Mouse (Mus musculus): ENCODE results near the gene Pik3cb. TPM values are rescaled to one million over a fixed set of nuclear protein-coding genes. Genes with fewer than 3 reads are reported as not detected.

The Pik3cb gene
- polyA plus RNA-seq, 1 experiment from 2014 or later, result 2.9 TPM

- 87% methylated on average over 5 of the region's 5 CpGs for WGBS
- Histone ChIP-seq H3K4me2 (no peak overlapping the region), H3K36me3 (ENCODE audit: control insufficient read depth, insufficient read depth, low read length) (no peaks in the 10 kb centered on the region), H3K9ac (ENCODE audit: low read depth, low read length) (no peak overlapping the region), H3K27me3 (replicated peaks; ENCODE audit: control insufficient read depth, insufficient read depth, low read length) (no peaks in the 10 kb centered on the region), H3K4me3 (ENCODE audit: low read depth, low read length) (no peak overlapping the region), H3K4me1 (replicated peaks; ENCODE audit: control insufficient read depth, insufficient read depth, low read length) (no peaks in the 10 kb centered on the region), H3K9me3 (ENCODE audit: control insufficient read depth, low read length) (no peaks in the 10 kb centered on the region), H3K27ac (ENCODE audit: low read depth, low read length) (no peak overlapping the region)
- ATAC-seq (replicated peaks; ENCODE audit: low FRiP score) (no peak), DNase-seq (ENCODE audit: low spot score) (no peak)
Observed at GRCm38 (mm10) chr9:99081718-99082117, 58.7 kb downstream of the Pik3cb start.

DNA sequence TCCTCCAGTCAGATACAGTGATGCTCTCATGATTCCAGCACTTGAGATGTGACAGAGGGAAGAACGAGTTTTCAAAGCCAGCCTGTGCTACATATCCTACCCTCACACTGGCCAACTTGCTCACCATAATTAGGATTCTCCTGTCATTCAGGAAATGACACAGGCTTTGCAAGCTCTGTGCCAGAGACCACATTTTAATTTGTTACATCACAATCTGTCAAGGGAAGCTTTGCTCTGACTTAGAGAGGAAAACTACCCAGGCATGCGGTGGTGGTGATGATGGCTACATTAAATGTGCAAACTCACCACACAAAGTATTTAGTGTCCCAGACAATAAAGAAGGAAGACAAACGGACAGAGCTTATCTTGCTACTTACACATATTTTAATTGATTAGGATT lies 59.1 kb downstream of the Pik3cb start:
- DNase-seq (ENCODE audit: low spot score) (no peak), ATAC-seq (replicated peaks; ENCODE audit: low FRiP score) (no peak)
- Histone ChIP-seq H3K27me3 (replicated peaks; ENCODE audit: control insufficient read depth, insufficient read depth, low read length) (no peaks in the 10 kb centered on the region), H3K4me3 (ENCODE audit: low read depth, low read length) (no peak overlapping the region), H3K4me1 (replicated peaks; ENCODE audit: control insufficient read depth, insufficient read depth, low read length) (no peaks in the 10 kb centered on the region), H3K4me2 (no peak overlapping the region), H3K9me3 (ENCODE audit: control insufficient read depth, low read length) (no peaks in the 10 kb centered on the region), H3K36me3 (ENCODE audit: control insufficient read depth, insufficient read depth, low read length) (no peaks in the 10 kb centered on the region), H3K27ac (ENCODE audit: low read depth, low read length) (no peak overlapping the region), H3K9ac (ENCODE audit: low read depth, low read length) (no peak overlapping the region)
- 70% methylated on average over 3 of the region's 3 CpGs for WGBS

DNA sequence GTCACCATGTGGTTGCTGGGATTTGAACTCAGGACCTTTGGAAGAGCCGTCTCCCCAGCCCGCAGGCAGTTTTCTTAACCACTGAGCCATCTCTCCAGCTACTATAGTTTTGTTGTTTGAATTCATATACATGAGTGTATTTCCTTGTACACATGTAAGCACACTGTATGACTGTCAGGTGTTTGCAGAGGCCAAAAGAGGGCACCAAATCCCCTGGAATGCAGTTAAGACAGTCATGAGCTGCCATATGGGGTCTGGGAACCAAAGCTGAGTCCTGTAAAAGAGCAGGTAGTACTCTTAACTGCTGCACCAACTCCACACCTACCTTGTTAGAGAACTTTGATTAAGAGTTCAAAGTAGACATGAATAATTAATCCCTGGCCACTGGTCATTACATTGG lies 59.8 kb downstream of the Pik3cb start:
- DNase-seq (ENCODE audit: low spot score) (no peak), ATAC-seq (replicated peaks; ENCODE audit: low FRiP score) (no peak; the same call in 1 of the 2 replicates)
- H3K4me3 ChIP-seq (ENCODE audit: low read depth, low read length), result no peak overlapping the region
- H3K27ac ChIP-seq (ENCODE audit: low read depth, low read length), result no peak overlapping the region
- no peak overlapping the region for H3K9ac ChIP-seq (ENCODE audit: low read depth, low read length)
- H3K4me2 ChIP-seq, result no peak overlapping the region
- H3K9me3 ChIP-seq (ENCODE audit: control insufficient read depth, low read length), result no peaks in the 10 kb centered on the region
- no peaks in the 10 kb centered on the region for H3K4me1 ChIP-seq (replicated peaks; ENCODE audit: control insufficient read depth, insufficient read depth, low read length)
- WGBS, result 89% methylated on average over 2 of the region's 2 CpGs
- H3K36me3 ChIP-seq (ENCODE audit: control insufficient read depth, insufficient read depth, low read length), result no peaks in the 10 kb centered on the region
- no peaks in the 10 kb centered on the region for H3K27me3 ChIP-seq (replicated peaks; ENCODE audit: control insufficient read depth, insufficient read depth, low read length)

GRCm38 (mm10) chr9:99074462-99074861 lies 66.0 kb downstream of the Pik3cb start:
- ATAC-seq (replicated peaks; ENCODE audit: low FRiP score) (no peak), DNase-seq (ENCODE audit: low spot score) (no peak)
- no peak overlapping the region for H3K4me2 ChIP-seq
- no peak overlapping the region for H3K27ac ChIP-seq (ENCODE audit: low read depth, low read length)
- H3K9me3 ChIP-seq (ENCODE audit: control insufficient read depth, low read length), result no peaks in the 10 kb centered on the region
- no peaks in the 10 kb centered on the region for H3K4me1 ChIP-seq (replicated peaks; ENCODE audit: control insufficient read depth, insufficient read depth, low read length)
- 45% methylated on average over 2 of the region's 2 CpGs for WGBS
- no peak overlapping the region for H3K4me3 ChIP-seq (ENCODE audit: low read depth, low read length)
- no peaks in the 10 kb centered on the region for H3K27me3 ChIP-seq (replicated peaks; ENCODE audit: control insufficient read depth, insufficient read depth, low read length)
- 0 out of 2 replicates have a peak, but pooled peaks cover 2% of the 10 kb centered on the region for H3K36me3 ChIP-seq (ENCODE audit: control insufficient read depth, insufficient read depth, low read length)
- H3K9ac ChIP-seq (ENCODE audit: low read depth, low read length), result no peak overlapping the region

DNA sequence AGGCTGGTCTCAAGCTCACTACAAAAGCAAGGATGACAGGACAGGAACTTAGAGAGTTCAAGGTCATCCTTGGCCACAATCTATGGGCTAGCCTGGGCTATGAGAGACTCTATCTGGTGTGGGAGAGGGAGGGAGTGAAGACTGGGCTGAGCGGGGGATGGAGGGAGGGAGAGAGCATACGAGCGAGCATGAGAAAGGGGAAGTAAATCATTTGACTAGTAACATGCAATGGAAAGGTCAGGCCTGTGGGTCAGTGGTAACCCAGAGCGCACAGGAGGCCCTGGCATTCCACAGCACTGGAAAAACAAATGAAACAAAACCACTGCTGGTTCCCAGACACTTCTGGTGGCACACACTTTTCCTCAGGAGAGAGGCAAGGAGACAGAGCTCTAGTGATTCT lies 67.9 kb downstream of the Pik3cb start:
- no peak for ATAC-seq (replicated peaks; ENCODE audit: low FRiP score)
- no peak overlapping the region for H3K4me2 ChIP-seq
- H3K9ac ChIP-seq (ENCODE audit: low read depth, low read length), result no peak overlapping the region
- no peak overlapping the region for H3K4me3 ChIP-seq (ENCODE audit: low read depth, low read length)
- no peaks in the 10 kb centered on the region for H3K4me1 ChIP-seq (replicated peaks; ENCODE audit: control insufficient read depth, insufficient read depth, low read length)
- no peaks in the 10 kb centered on the region for H3K9me3 ChIP-seq (ENCODE audit: control insufficient read depth, low read length)
- H3K27me3 ChIP-seq (replicated peaks; ENCODE audit: control insufficient read depth, insufficient read depth, low read length), result no peaks in the 10 kb centered on the region
- no peak overlapping the region for H3K27ac ChIP-seq (ENCODE audit: low read depth, low read length)
- no peak for DNase-seq (ENCODE audit: low spot score)
- 70% methylated on average over 4 of the region's 4 CpGs for WGBS
- H3K36me3 ChIP-seq (ENCODE audit: control insufficient read depth, insufficient read depth, low read length), result peaks cover 4% of the 10 kb centered on the region; the same call in 1 of the 2 replicates

DNA sequence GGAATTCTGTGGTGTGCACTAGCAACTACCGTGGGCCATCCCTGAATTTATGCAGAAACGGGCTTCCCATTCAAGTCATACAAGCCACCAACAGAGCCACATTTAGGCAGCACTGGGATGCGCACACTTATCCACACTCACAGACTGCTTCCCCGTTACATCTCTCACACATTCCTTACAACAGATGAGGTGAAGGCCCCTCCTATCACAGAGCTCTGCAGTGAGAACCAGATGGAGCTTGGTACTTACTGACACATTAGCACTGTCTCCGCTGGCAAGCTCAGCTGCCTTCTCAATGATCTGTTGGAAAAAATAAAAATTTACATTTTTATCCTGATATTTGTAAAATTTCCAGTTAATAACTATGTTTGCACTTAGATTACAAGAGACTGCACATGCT lies 75.1 kb downstream of the Pik3cb start:
- DNase-seq (ENCODE audit: low spot score) (no peak), ATAC-seq (replicated peaks; ENCODE audit: low FRiP score) (no peak)
- H3K9me3 ChIP-seq (ENCODE audit: control insufficient read depth, low read length), result no peaks in the 10 kb centered on the region
- no peak overlapping the region for H3K9ac ChIP-seq (ENCODE audit: low read depth, low read length)
- H3K4me2 ChIP-seq, result no peak overlapping the region
- no peaks in the 10 kb centered on the region for H3K4me1 ChIP-seq (replicated peaks; ENCODE audit: control insufficient read depth, insufficient read depth, low read length)
- WGBS, result 82% methylated on average over 5 of the region's 5 CpGs
- no peak overlapping the region for H3K27ac ChIP-seq (ENCODE audit: low read depth, low read length)
- peaks cover 4% of the 10 kb centered on the region; the same call in 1 of the 2 replicates for H3K36me3 ChIP-seq (ENCODE audit: control insufficient read depth, insufficient read depth, low read length)
- no peak overlapping the region for H3K4me3 ChIP-seq (ENCODE audit: low read depth, low read length)
- no peaks in the 10 kb centered on the region for H3K27me3 ChIP-seq (replicated peaks; ENCODE audit: control insufficient read depth, insufficient read depth, low read length)

DNA sequence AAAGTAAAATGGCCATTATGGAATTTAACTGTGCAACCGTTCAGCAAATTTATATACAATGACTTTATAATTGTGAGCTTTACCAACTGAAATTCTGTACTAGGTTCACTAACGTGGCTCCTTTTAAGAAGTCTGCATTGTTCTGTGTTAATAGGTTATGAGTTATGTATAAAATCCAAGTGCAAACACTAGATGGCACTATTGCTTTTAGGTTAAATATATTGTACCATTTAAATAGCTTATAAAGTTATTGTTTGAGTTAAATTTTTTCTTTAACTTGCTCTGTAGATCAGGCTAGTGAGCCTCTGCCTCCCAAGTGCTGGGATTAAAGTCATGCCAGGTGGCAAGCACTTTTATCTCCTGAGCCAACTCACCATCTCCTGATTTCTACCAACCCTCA lies 76.2 kb downstream of the Pik3cb start:
- H3K9me3 ChIP-seq (ENCODE audit: control insufficient read depth, low read length), result no peaks in the 10 kb centered on the region

DNA sequence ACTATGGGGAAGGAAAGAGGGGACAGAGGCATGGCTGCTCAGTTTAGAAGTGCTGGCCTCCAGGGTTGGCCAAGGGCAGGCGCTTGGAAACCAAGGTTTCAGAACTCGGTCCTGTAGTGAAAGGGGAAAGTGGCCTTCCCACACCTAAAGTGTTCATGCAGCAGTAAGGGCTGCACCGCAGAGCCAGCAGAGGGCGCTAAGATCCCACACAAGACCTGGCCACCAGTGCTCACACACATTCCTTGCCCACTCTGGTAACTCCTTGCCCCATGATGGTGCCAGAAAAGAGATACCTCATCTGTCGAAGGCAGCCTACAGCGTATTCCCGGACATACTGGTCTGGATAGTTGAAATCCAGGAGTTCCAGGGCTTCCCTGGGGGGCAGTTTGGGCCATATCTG lies 77.9 kb downstream of the Pik3cb start:
- DNase-seq (ENCODE audit: low spot score), result peak; percentile 68
- ATAC-seq (replicated peaks; ENCODE audit: low FRiP score), result peak; percentile 71; the same call in 1 of the 2 replicates
- peaks cover 3% of the 10 kb centered on the region; the same call in 1 of the 2 replicates for H3K36me3 ChIP-seq (ENCODE audit: control insufficient read depth, insufficient read depth, low read length)
- no peak overlapping the region for H3K9ac ChIP-seq (ENCODE audit: low read depth, low read length)
- H3K27ac ChIP-seq (ENCODE audit: low read depth, low read length), result no peak overlapping the region
- no peaks in the 10 kb centered on the region for H3K27me3 ChIP-seq (replicated peaks; ENCODE audit: control insufficient read depth, insufficient read depth, low read length)
- no peaks in the 10 kb centered on the region for H3K9me3 ChIP-seq (ENCODE audit: control insufficient read depth, low read length)
- 47% methylated on average over 7 of the region's 7 CpGs for whole genome bisulfite sequencing
- H3K4me3 ChIP-seq (ENCODE audit: low read depth, low read length), result no peak overlapping the region
- no peak overlapping the region for H3K4me2 ChIP-seq
- no peaks in the 10 kb centered on the region for H3K4me1 ChIP-seq (replicated peaks; ENCODE audit: control insufficient read depth, insufficient read depth, low read length)

More for the DNA sequence above, 76.2 kb downstream of the Pik3cb start:
- peaks cover 3% of the 10 kb centered on the region; the same call in 1 of the 2 replicates for H3K36me3 ChIP-seq (ENCODE audit: control insufficient read depth, insufficient read depth, low read length)
- no peak overlapping the region for H3K27ac ChIP-seq (ENCODE audit: low read depth, low read length)
- H3K4me3 ChIP-seq (ENCODE audit: low read depth, low read length), result no peak overlapping the region
- no peak for DNase-seq (ENCODE audit: low spot score)
- 59% methylated on average over 2 of the region's 2 CpGs for WGBS
- ATAC-seq (replicated peaks; ENCODE audit: low FRiP score), result no peak
- H3K9ac ChIP-seq (ENCODE audit: low read depth, low read length), result no peak overlapping the region
- no peak overlapping the region for H3K4me2 ChIP-seq
- H3K4me1 ChIP-seq (replicated peaks; ENCODE audit: control insufficient read depth, insufficient read depth, low read length), result no peaks in the 10 kb centered on the region
- no peaks in the 10 kb centered on the region for H3K27me3 ChIP-seq (replicated peaks; ENCODE audit: control insufficient read depth, insufficient read depth, low read length)

DNA sequence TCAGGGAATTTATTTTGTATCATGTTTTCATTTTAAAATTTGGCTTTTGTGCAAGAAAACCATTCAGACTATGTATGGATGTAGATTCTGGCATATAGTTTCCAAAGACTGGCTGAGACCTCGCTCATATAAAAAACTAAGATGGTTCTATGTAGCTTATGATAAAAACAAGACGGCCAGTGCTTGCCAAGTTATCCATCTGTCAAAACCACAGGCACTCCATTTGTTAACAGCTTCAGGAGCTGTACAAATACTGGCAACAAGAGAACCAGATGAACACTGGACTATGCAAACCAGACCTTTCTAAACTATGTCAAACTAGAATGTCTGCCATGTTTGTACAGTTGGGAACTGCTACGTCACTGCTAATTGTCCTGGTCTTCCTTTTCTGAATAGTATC lies 82.7 kb downstream of the Pik3cb start:
- DNase-seq (ENCODE audit: low spot score) (no peak), ATAC-seq (replicated peaks; ENCODE audit: low FRiP score) (no peak)
- Histone ChIP-seq H3K4me3 (ENCODE audit: low read depth, low read length) (no peak overlapping the region), H3K9ac (ENCODE audit: low read depth, low read length) (no peak overlapping the region), H3K36me3 (ENCODE audit: control insufficient read depth, insufficient read depth, low read length) (peaks cover 3% of the 10 kb centered on the region; the same call in 1 of the 2 replicates), H3K4me2 (no peak overlapping the region), H3K9me3 (ENCODE audit: control insufficient read depth, low read length) (no peaks in the 10 kb centered on the region), H3K27ac (ENCODE audit: low read depth, low read length) (no peak overlapping the region), H3K4me1 (replicated peaks; ENCODE audit: control insufficient read depth, insufficient read depth, low read length) (no peaks in the 10 kb centered on the region), H3K27me3 (replicated peaks; ENCODE audit: control insufficient read depth, insufficient read depth, low read length) (no peaks in the 10 kb centered on the region)
- 86% methylated on average over 3 of the region's 3 CpGs for WGBS

Data from liver, embryonic 11.5 days (tissue).